Mouse (Mus musculus): ENCODE results near the gene Cfap161.

DNA sequence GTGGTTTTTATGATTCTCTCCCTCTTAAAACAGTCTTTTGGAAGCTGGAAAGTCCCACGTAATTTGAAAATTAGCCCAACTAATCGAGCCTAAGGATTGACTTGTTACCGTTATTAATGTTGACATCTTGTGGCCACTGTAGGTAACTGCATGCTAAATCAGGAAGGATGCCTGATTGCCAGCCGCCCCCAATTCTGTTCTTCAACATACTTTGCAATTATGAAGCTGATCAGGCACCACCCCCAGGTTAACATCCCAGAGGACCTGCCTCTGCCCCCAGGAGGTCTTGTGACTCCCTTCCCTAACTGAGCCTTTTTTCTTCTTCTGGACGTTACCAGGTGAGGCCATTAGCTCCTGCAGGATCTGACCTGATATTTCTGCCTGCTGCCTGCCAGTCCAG is 20.0 kb downstream of the Cfap161 start:
- TF ChIP-seq GATA1 (IDR thresholded peaks at IDR 0.05; ENCODE audit: low read length) (no peak), TAL1 (IDR thresholded peaks at IDR 0.05; ENCODE audit: low read length) (no peak)

All from erythroblast, embryonic 14.5 days (primary cell).